10 mouse cellular contexts compared by ENCODE assay signal in the genomic region with DNA sequence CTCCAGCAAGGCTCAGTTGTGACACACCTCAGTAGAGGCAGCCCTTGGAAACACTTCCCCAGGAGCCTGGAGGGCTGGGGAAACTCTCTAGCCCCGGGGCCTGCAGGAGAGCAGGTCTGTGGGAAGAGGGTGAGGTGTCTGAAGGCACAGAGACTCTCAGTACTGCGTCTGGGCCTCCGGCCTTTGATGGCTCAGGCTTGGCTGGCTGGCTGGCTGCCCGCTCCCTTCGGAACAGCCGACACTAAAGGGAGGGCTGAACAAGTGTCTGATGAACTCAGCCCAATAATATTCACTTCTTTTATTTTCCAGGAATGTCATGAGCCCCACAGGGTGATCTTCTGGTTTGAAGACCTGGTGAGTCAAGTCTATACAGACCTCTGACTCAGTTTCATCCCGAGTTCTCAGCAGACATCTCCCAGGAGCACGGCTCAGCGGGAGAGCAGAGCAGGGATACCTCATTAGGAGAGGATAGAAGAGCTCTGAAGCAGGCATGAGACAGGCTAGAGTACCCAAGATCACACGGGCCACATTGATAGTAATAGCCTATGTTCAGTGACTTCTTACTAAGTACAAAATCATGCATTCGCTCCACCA.
A peak's percentile ranks its signal among the peaks of the same experiment; 100 is the strongest.
DNase-seq lines count a peak whose midpoint lies in the region; ATAC-seq lines count a peak whose summit lies in the region.
"Had no signal": no experiment of that assay in that cellular context is flagged by ENCODE, and none has a peak within 500 bp of the region (broad histone marks: within the 10 kb centered on the region; RNA-seq: fewer than 3 reads in every experiment).

No protein-coding gene starts in this region.

- no peak overlapping the region for H3K4me2 ChIP-seq in midbrain, embryonic 14.5 days (ENCODE audit: low read length)
- no peak overlapping the region for H3K4me2 ChIP-seq in midbrain, embryonic 15.5 days
- no peak overlapping the region for H3K4me2 ChIP-seq in liver, embryonic 11.5 days
- no peak overlapping the region for H3K4me2 ChIP-seq in hindbrain, embryonic 14.5 days (replicated peaks)

- no peaks in the 10 kb centered on the region for H3K9me3 ChIP-seq in midbrain, embryonic 14.5 days (ENCODE audit: control insufficient read depth, low read length)
- no peaks in the 10 kb centered on the region for H3K9me3 ChIP-seq in midbrain, embryonic 15.5 days
- peaks cover 3% of the 10 kb centered on the region; the same call in 1 of the 2 replicates for H3K9me3 ChIP-seq in liver, embryonic 11.5 days (ENCODE audit: control insufficient read depth, low read length)
- H3K9me3 ChIP-seq in hindbrain, embryonic 14.5 days (ENCODE audit: control insufficient read depth, low read length) = no peaks in the 10 kb centered on the region
- H3K9me3 ChIP-seq: midbrain, embryonic 10.5 days had no signal

- H3K27me3 ChIP-seq in midbrain, embryonic 14.5 days (ENCODE audit: control insufficient read depth, insufficient read depth, low read length) = no peaks in the 10 kb centered on the region
- no peaks in the 10 kb centered on the region for H3K27me3 ChIP-seq in midbrain, embryonic 15.5 days (replicated peaks)
- no peaks in the 10 kb centered on the region for H3K27me3 ChIP-seq in liver, embryonic 11.5 days (replicated peaks; ENCODE audit: control insufficient read depth, insufficient read depth, low read length)
- no peaks in the 10 kb centered on the region for H3K27me3 ChIP-seq in hindbrain, embryonic 14.5 days (ENCODE audit: control insufficient read depth, insufficient read depth, low read length)

- DNase-seq in cerebellum, postnatal 25 days = peak; percentile 25 to 60
- DNase-seq in cerebellum, adult 11 months = no peak
- peak; percentile 8 for DNase-seq in midbrain, embryonic 14.5 days
- DNase-seq in gastrocnemius, postnatal 10 days = peak; percentile 78
- peak; percentile 55 for DNase-seq in testis, postnatal 10 days (ENCODE audit: low spot score)
- no peak for DNase-seq in liver, embryonic 11.5 days (ENCODE audit: low spot score)
- no peak for DNase-seq in hindbrain, embryonic 14.5 days (ENCODE audit: low spot score)

- no peak overlapping the region for H3K27ac ChIP-seq in midbrain, embryonic 14.5 days (replicated peaks; ENCODE audit: low read depth, low read length)
- H3K27ac ChIP-seq in midbrain, embryonic 15.5 days = no peak overlapping the region
- H3K27ac ChIP-seq in liver, embryonic 11.5 days (ENCODE audit: low read depth, low read length) = no peak overlapping the region
- H3K27ac ChIP-seq in hindbrain, embryonic 14.5 days = no peak overlapping the region
- H3K27ac ChIP-seq: midbrain, embryonic 10.5 days had no signal

- WGBS in midbrain, embryonic 14.5 days = 83% methylated on average over 11 of the region's 11 CpGs
- WGBS in midbrain, embryonic 15.5 days = 78% methylated on average over 11 of the region's 11 CpGs
- 79% methylated on average over 11 of the region's 11 CpGs for WGBS in liver, embryonic 11.5 days
- WGBS in hindbrain, embryonic 14.5 days = 88% methylated on average over 11 of the region's 11 CpGs

- no peak overlapping the region for H3K4me3 ChIP-seq in midbrain, embryonic 14.5 days (replicated peaks; ENCODE audit: low read depth, low read length)
- no peak overlapping the region for H3K4me3 ChIP-seq in midbrain, embryonic 15.5 days
- no peak overlapping the region for H3K4me3 ChIP-seq in liver, embryonic 11.5 days (ENCODE audit: low read depth, low read length)
- H3K4me3 ChIP-seq in hindbrain, embryonic 14.5 days (replicated peaks; ENCODE audit: low read length) = no peak overlapping the region
- H3K4me3 ChIP-seq: midbrain, embryonic 10.5 days had no signal

- no peak for ATAC-seq in midbrain, embryonic 14.5 days (ENCODE audit: low FRiP score, low TSS enrichment)
- ATAC-seq in midbrain, embryonic 15.5 days (replicated peaks) = no peak
- ATAC-seq in liver, embryonic 11.5 days (replicated peaks; ENCODE audit: low FRiP score) = no peak
- no peak for ATAC-seq in hindbrain, embryonic 14.5 days (ENCODE audit: low FRiP score)
- ATAC-seq: forebrain, embryonic 14.5 days had no signal

- no peaks in the 10 kb centered on the region for H3K4me1 ChIP-seq in midbrain, embryonic 14.5 days (ENCODE audit: control insufficient read depth, insufficient read depth, low read length)
- no peaks in the 10 kb centered on the region for H3K4me1 ChIP-seq in midbrain, embryonic 15.5 days
- no peaks in the 10 kb centered on the region for H3K4me1 ChIP-seq in liver, embryonic 11.5 days (replicated peaks; ENCODE audit: control insufficient read depth, insufficient read depth, low read length)
- H3K4me1 ChIP-seq in hindbrain, embryonic 14.5 days (replicated peaks; ENCODE audit: control insufficient read depth, insufficient read depth, low read length) = no peaks in the 10 kb centered on the region
- H3K4me1 ChIP-seq: midbrain, embryonic 10.5 days had no signal

- H3K36me3 ChIP-seq in midbrain, embryonic 14.5 days (ENCODE audit: control insufficient read depth, insufficient read depth, low read length) = no peaks in the 10 kb centered on the region
- no peaks in the 10 kb centered on the region for H3K36me3 ChIP-seq in midbrain, embryonic 15.5 days (replicated peaks)
- no peaks in the 10 kb centered on the region for H3K36me3 ChIP-seq in liver, embryonic 11.5 days (ENCODE audit: control insufficient read depth, insufficient read depth, low read length)
- H3K36me3 ChIP-seq in hindbrain, embryonic 14.5 days (replicated peaks; ENCODE audit: control insufficient read depth, insufficient read depth) = no peaks in the 10 kb centered on the region
- H3K36me3 ChIP-seq: midbrain, embryonic 10.5 days had no signal

- H3K9ac ChIP-seq in midbrain, embryonic 14.5 days (replicated peaks; ENCODE audit: low read length) = no peak overlapping the region
- H3K9ac ChIP-seq in midbrain, embryonic 15.5 days = no peak overlapping the region
- H3K9ac ChIP-seq in liver, embryonic 11.5 days (ENCODE audit: low read depth, low read length) = no peak overlapping the region
- H3K9ac ChIP-seq in hindbrain, embryonic 14.5 days = no peak overlapping the region

Comparison
In these comparisons a context has a peak if more than half of its experiments do, and no peak if none do; other contexts are left out.
1. DNase-seq: peak in cerebellum, postnatal 25 days (2 of 2), midbrain, embryonic 14.5 days (single experiment), gastrocnemius, postnatal 10 days (single experiment) and testis, postnatal 10 days (single experiment); none in cerebellum, adult 11 months (single experiment), liver, embryonic 11.5 days (single experiment) and hindbrain, embryonic 14.5 days (single experiment).